Mouse (Mus musculus): ENCODE data around the gene Cog7. TPM values are rescaled to one million over a fixed set of nuclear protein-coding genes. Genes with fewer than 3 reads are reported as not detected.

The Cog7 gene
- polyA plus RNA-seq (2015; fragmentation: Nextera tagmentation; extraction: Ambion mirVana), result 14.1 and 14.5 TPM in 2 replicates

DNA sequence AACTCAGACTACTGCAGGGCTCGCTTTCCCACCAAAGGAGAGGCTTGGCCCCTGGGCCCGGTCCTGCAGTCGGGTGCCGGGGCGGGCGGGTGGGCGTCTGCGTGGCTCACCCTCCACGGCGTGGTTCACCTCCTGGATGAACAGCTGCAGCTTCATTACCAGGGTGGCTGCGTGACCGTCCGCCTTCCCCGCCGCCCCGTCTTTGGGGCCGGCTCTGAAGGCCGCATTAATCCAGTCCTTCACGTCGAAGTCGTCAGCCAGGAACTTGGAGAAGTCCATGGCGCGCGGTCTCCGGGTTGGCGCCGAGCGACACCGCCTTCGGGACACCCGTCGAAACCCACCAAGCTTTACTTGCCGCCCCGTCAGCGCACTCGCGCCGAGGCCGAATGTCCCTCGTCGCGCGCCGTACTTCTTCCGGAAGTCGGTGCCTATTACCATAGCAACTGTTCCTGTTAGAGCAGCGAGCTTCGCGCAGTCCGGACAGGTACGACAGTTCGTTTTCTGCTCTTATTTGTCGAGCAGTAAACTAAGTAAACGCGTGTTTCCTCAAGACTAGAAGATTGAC, at the start of gene Cog7:
TSS of gene Cog7 (minus strand) at position 405 of the 565 bp plus-strand sequence.
- Histone ChIP-seq H3K4me3 (ENCODE audit: low read depth, low read length) (peak within 1 kb of the TSS; percentile 76), H3K9me3 (ENCODE audit: control insufficient read depth, low read length) (no peaks in the 10 kb centered on the region), H3K4me1 (replicated peaks; ENCODE audit: control insufficient read depth, insufficient read depth) (no peaks in the 10 kb centered on the region), H3K9ac (ENCODE audit: low read length) (peak within 1 kb of the TSS; percentile 83), H3K36me3 (ENCODE audit: control insufficient read depth, insufficient read depth, low read length) (peaks cover 3% of the 10 kb centered on the region; the same call in 1 of the 2 replicates), H3K27ac (replicated peaks) (no peak within 1 kb of the TSS), H3K27me3 (ENCODE audit: control insufficient read depth, insufficient read depth, low read length) (no peaks in the 10 kb centered on the region), H3K4me2 (replicated peaks; ENCODE audit: low read depth) (peak within 1 kb of the TSS; percentile 67)
- TF ChIP-seq EP300 (optimal IDR thresholded peaks at IDR 0.05), result no peak
- no peak for TF ChIP-seq CTCF (IDR thresholded peaks at IDR 0.05; ENCODE audit: low read depth)
- ATAC-seq (ENCODE audit: low FRiP score, low TSS enrichment) (peak; percentile 93), DNase-seq (ENCODE audit: low spot score) (peak; percentile 90)
- WGBS, result under 1% methylated on average over 55 of the region's 55 CpGs

GRCm38 (mm10) chr7:122022131-122022530, 40.6 kb upstream of the Cog7 start:
- Histone ChIP-seq H3K36me3 (ENCODE audit: control insufficient read depth, insufficient read depth, low read length) (no peaks in the 10 kb centered on the region), H3K4me3 (ENCODE audit: low read depth, low read length) (no peak overlapping the region), H3K9ac (ENCODE audit: low read length) (no peak overlapping the region), H3K27ac (replicated peaks) (no peak overlapping the region), H3K27me3 (ENCODE audit: control insufficient read depth, insufficient read depth, low read length) (no peaks in the 10 kb centered on the region), H3K4me2 (replicated peaks; ENCODE audit: low read depth) (no peak overlapping the region), H3K9me3 (ENCODE audit: control insufficient read depth, low read length) (no peaks in the 10 kb centered on the region), H3K4me1 (replicated peaks; ENCODE audit: control insufficient read depth, insufficient read depth) (no peaks in the 10 kb centered on the region)
- no peak for TF ChIP-seq CTCF (IDR thresholded peaks at IDR 0.05; ENCODE audit: low read depth)
- TF ChIP-seq EP300 (optimal IDR thresholded peaks at IDR 0.05), result no peak
- ATAC-seq (ENCODE audit: low FRiP score, low TSS enrichment), result no peak
- WGBS, result 98% methylated on average over 2 of the region's 2 CpGs
- DNase-seq (ENCODE audit: low spot score), result no peak

DNA sequence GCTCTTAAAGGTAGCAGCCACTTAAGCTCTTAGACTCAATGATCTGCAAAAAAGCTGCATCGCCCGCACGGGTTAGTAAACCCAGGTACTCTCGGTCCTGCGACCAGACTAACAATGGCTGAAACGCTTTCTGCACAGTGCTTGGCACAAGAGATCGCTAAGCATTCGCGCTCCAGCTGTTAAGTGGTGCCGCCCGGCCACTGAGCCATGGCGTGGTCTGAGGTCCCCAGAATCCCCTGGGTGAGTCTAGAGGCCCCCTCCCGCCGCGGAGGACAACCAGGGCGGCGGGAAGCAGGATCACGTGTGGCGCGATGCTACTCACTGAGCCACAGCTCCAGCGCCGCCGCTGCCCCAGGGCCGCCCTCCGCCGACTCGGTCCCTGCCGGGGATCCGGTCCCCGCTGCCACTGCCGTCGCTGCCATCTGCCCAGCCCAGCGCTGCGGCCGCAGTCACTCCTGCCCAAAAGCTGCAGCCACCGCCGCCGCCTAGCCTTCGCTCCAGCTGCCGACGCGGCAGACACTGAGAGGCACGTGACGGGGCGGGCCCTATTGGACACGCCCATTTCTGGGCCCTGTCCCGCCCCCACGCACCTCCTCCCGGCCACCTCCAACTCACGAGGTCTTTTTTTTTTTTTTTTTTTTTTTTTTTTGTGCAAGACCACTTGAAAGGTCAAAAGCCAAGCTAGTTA, 39.3 kb upstream of the Cog7 start, which contains the start of gene Gga2:
TSS of gene Gga2 (minus strand) at position 556 of the 688 bp plus-strand sequence.
- H3K9me3 ChIP-seq (ENCODE audit: control insufficient read depth, low read length), result no peaks in the 10 kb centered on the region
- peak within 1 kb of the TSS; percentile 78 for H3K9ac ChIP-seq (ENCODE audit: low read length)
- no peaks in the 10 kb centered on the region for H3K27me3 ChIP-seq (ENCODE audit: control insufficient read depth, insufficient read depth, low read length)
- TF ChIP-seq EP300 (optimal IDR thresholded peaks at IDR 0.05), result no peak
- peak; percentile 8; the same call in 1 of the 2 replicates for TF ChIP-seq CTCF (IDR thresholded peaks at IDR 0.05; ENCODE audit: low read depth)
- no peaks in the 10 kb centered on the region for H3K36me3 ChIP-seq (ENCODE audit: control insufficient read depth, insufficient read depth, low read length)
- ATAC-seq (ENCODE audit: low FRiP score, low TSS enrichment) (peak; percentile 85), DNase-seq (ENCODE audit: low spot score) (peak; percentile 90)
- no peaks in the 10 kb centered on the region; the same call in 1 of the 2 replicates for H3K4me1 ChIP-seq (replicated peaks; ENCODE audit: control insufficient read depth, insufficient read depth)
- H3K4me3 ChIP-seq (ENCODE audit: low read depth, low read length), result peak within 1 kb of the TSS; percentile 76
- under 1% methylated on average over 50 of the region's 50 CpGs for WGBS
- H3K27ac ChIP-seq (replicated peaks), result peak within 1 kb of the TSS; percentile 78
- H3K4me2 ChIP-seq (replicated peaks; ENCODE audit: low read depth), result peak within 1 kb of the TSS; percentile 92

DNA sequence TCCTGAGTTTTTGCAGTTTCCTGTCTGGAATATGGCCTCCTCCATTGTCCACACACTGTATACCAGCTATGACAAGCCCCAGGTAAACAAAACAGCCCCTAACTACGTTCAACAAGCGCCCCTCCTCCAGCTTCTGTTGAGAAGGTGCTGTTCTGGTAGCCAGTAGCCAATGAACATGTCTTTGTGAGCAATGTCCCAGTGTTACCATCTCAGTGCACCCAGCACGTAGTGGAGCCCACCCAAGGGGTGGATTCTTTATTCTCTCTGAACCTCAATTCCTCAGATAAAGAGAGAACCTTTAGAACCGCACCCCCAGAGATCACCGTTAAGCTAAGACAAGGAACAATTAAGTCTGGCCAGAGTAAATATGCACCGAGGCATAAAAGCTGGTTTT, 38.8 kb upstream of the Cog7 start:
- peak overlapping the region; percentile 78 for H3K27ac ChIP-seq (replicated peaks)
- DNase-seq (ENCODE audit: low spot score) (no peak), ATAC-seq (ENCODE audit: low FRiP score, low TSS enrichment) (peak; percentile 7)
- TF ChIP-seq EP300 (optimal IDR thresholded peaks at IDR 0.05) (no peak), CTCF (IDR thresholded peaks at IDR 0.05; ENCODE audit: low read depth) (no peak)
- H3K4me3 ChIP-seq (ENCODE audit: low read depth, low read length), result peak overlapping the region; percentile 76
- no peaks in the 10 kb centered on the region for H3K9me3 ChIP-seq (ENCODE audit: control insufficient read depth, low read length)
- peak overlapping the region; percentile 78 for H3K9ac ChIP-seq (ENCODE audit: low read length)
- H3K27me3 ChIP-seq (ENCODE audit: control insufficient read depth, insufficient read depth, low read length), result no peaks in the 10 kb centered on the region
- H3K4me1 ChIP-seq (replicated peaks; ENCODE audit: control insufficient read depth, insufficient read depth), result no peaks in the 10 kb centered on the region; the same call in 1 of the 2 replicates
- H3K36me3 ChIP-seq (ENCODE audit: control insufficient read depth, insufficient read depth, low read length), result no peaks in the 10 kb centered on the region
- WGBS, result under 1% methylated on average over 6 of the region's 6 CpGs
- H3K4me2 ChIP-seq (replicated peaks; ENCODE audit: low read depth), result peak overlapping the region; percentile 92

DNA sequence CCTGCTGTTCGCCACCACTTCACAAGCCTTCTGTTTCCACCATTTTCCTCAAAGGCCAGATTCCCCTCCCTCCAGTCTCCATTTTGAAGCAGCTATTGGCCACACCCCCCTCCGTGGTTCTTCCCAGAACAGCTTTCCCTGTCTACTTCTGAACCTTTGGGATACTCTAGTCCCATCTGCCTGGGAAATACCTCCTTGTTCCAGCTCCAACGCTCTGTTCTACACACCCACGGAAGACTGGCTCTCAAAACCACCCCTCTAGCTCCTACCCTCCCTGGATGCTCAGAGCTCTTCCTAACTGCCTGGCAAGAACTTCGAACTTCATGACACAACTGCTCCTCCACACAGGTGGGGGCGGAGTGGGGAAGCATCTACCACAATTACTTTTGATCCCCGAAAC, 37.5 kb upstream of the Cog7 start:
- WGBS, result 88% methylated on average over 7 of the region's 7 CpGs
- no peak overlapping the region for H3K27ac ChIP-seq (replicated peaks)
- H3K36me3 ChIP-seq (ENCODE audit: control insufficient read depth, insufficient read depth, low read length), result no peaks in the 10 kb centered on the region
- no peak overlapping the region for H3K4me2 ChIP-seq (replicated peaks; ENCODE audit: low read depth)
- DNase-seq (ENCODE audit: low spot score) (no peak), ATAC-seq (ENCODE audit: low FRiP score, low TSS enrichment) (no peak)
- no peaks in the 10 kb centered on the region for H3K9me3 ChIP-seq (ENCODE audit: control insufficient read depth, low read length)
- TF ChIP-seq CTCF (IDR thresholded peaks at IDR 0.05; ENCODE audit: low read depth), result no peak
- no peak for TF ChIP-seq EP300 (optimal IDR thresholded peaks at IDR 0.05)
- no peaks in the 10 kb centered on the region for H3K27me3 ChIP-seq (ENCODE audit: control insufficient read depth, insufficient read depth, low read length)
- H3K9ac ChIP-seq (ENCODE audit: low read length), result no peak overlapping the region
- H3K4me1 ChIP-seq (replicated peaks; ENCODE audit: control insufficient read depth, insufficient read depth), result no peaks in the 10 kb centered on the region; the same call in 1 of the 2 replicates
- H3K4me3 ChIP-seq (ENCODE audit: low read depth, low read length), result no peak overlapping the region

DNA sequence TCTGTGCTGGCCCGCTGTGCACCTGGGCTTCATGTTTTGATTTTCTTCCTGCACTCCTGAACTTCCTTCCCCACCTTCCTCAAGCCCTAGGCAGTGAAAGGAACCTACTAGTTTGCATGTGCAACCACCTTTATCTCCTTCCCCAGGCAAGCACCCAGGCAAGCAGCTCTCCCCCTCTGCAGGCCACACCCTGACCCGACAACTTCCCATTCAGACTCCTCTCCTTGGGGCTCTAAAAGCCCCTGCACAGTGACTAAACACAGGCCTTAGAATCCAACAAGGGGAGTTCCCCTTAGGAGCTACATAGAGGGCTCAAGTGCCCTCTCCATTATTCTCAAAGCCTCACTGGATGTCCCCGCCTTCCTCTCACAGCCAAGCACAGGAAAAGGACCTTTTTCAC, 36.7 kb upstream of the Cog7 start:
- peak; percentile 45 for DNase-seq (ENCODE audit: low spot score)
- H3K27me3 ChIP-seq (ENCODE audit: control insufficient read depth, insufficient read depth, low read length), result no peaks in the 10 kb centered on the region
- TF ChIP-seq CTCF (IDR thresholded peaks at IDR 0.05; ENCODE audit: low read depth), result no peak
- no peaks in the 10 kb centered on the region for H3K36me3 ChIP-seq (ENCODE audit: control insufficient read depth, insufficient read depth, low read length)
- no peak overlapping the region for H3K4me3 ChIP-seq (ENCODE audit: low read depth, low read length)
- no peak; the same call in 1 of the 2 replicates for ATAC-seq (ENCODE audit: low FRiP score, low TSS enrichment)
- WGBS, result 63% methylated on average over 3 of the region's 3 CpGs
- H3K9ac ChIP-seq (ENCODE audit: low read length), result no peak overlapping the region
- no peak overlapping the region for H3K27ac ChIP-seq (replicated peaks)
- H3K9me3 ChIP-seq (ENCODE audit: control insufficient read depth, low read length), result no peaks in the 10 kb centered on the region
- no peaks in the 10 kb centered on the region; the same call in 1 of the 2 replicates for H3K4me1 ChIP-seq (replicated peaks; ENCODE audit: control insufficient read depth, insufficient read depth)
- no peak overlapping the region for H3K4me2 ChIP-seq (replicated peaks; ENCODE audit: low read depth)

Measured in stomach, postnatal 0 days (tissue).